ENCODE assay signal across 8 mouse cellular contexts in genomic region chr5:44975456-44976195, GRCm38 (mm10).
DNase-seq lines count a peak whose midpoint lies in the region; ATAC-seq lines count a peak whose summit lies in the region.

No protein-coding gene starts in this region.

- no peak overlapping the region for H3K4me3 ChIP-seq in embryonic facial prominence, embryonic 13.5 days
- no peak overlapping the region for H3K4me3 ChIP-seq in heart, embryonic 12.5 days

- WGBS in embryonic facial prominence, embryonic 13.5 days = 12% methylated on average over 9 of the region's 9 CpGs
- WGBS in heart, embryonic 12.5 days = 36% methylated on average over 9 of the region's 9 CpGs

- ATAC-seq in embryonic facial prominence, embryonic 13.5 days (ENCODE audit: insufficient number of reproducible peaks, insufficient read depth, low FRiP score, low TSS enrichment, low read depth) = peak; percentile 59; the same call in 1 of the 2 replicates
- ATAC-seq in heart, embryonic 12.5 days (ENCODE audit: insufficient number of reproducible peaks, low FRiP score) = no peak
- no peak for ATAC-seq in monocyte, adult 5-6 weeks (replicated peaks; ENCODE audit: insufficient number of reproducible peaks, low FRiP score, low TSS enrichment, poor library complexity, severe bottlenecking)

- H3K9me3 ChIP-seq in embryonic facial prominence, embryonic 13.5 days = no peaks in the 10 kb centered on the region
- H3K9me3 ChIP-seq in heart, embryonic 12.5 days (replicated peaks) = no peaks in the 10 kb centered on the region

- H3K9ac ChIP-seq in embryonic facial prominence, embryonic 13.5 days = no peak overlapping the region
- H3K9ac ChIP-seq in heart, embryonic 12.5 days = no peak overlapping the region

- H3K4me2 ChIP-seq in embryonic facial prominence, embryonic 13.5 days = no peak overlapping the region
- 0 out of 2 replicates have a peak overlapping the region, but pooled peaks have one; percentile 2 for H3K4me2 ChIP-seq in heart, embryonic 12.5 days

- no peaks in the 10 kb centered on the region for H3K27me3 ChIP-seq in embryonic facial prominence, embryonic 13.5 days
- H3K27me3 ChIP-seq in heart, embryonic 12.5 days (replicated peaks) = no peaks in the 10 kb centered on the region

- peak overlapping the region; percentile 95 for H3K27ac ChIP-seq in embryonic facial prominence, embryonic 13.5 days
- H3K27ac ChIP-seq in heart, embryonic 12.5 days (ENCODE audit: poor library complexity, severe bottlenecking) = peak overlapping the region; percentile 33; the same call in 1 of the 2 replicates

- peak; percentile 20 for DNase-seq in adrenal gland, postnatal 10 days
- no peak for DNase-seq in adrenal gland, adult 18-20 months (ENCODE audit: low spot score in 2 of 2)
- DNase-seq in layer of hippocampus, adult 8-10 months (ENCODE audit: low spot score in 2 of 2) = peak; percentile 14 to 49
- DNase-seq in mesoderm, embryonic 11.5 days (ENCODE audit: low read depth, low spot score) = peak; percentile 66
- DNase-seq in right cerebral cortex, postnatal 4 days = peak; percentile 4

- H3K36me3 ChIP-seq in embryonic facial prominence, embryonic 13.5 days = no peaks in the 10 kb centered on the region
- H3K36me3 ChIP-seq in heart, embryonic 12.5 days = no peaks in the 10 kb centered on the region

- H3K4me1 ChIP-seq in embryonic facial prominence, embryonic 13.5 days = peaks cover 19% of the 10 kb centered on the region
- peaks cover 5% of the 10 kb centered on the region; the same call in 1 of the 2 replicates for H3K4me1 ChIP-seq in heart, embryonic 12.5 days (replicated peaks)

Comparison
In these comparisons a context has a peak if more than half of its experiments do, and no peak if none do; other contexts are left out.
1. DNase-seq: peak in adrenal gland, postnatal 10 days (single experiment), layer of hippocampus, adult 8-10 months (2 of 2), mesoderm, embryonic 11.5 days (single experiment) and right cerebral cortex, postnatal 4 days (single experiment); none in adrenal gland, adult 18-20 months (0 of 2).